Mouse (Mus musculus): ENCODE measurements around the gene Scnn1a.

The Scnn1a gene

DNA sequence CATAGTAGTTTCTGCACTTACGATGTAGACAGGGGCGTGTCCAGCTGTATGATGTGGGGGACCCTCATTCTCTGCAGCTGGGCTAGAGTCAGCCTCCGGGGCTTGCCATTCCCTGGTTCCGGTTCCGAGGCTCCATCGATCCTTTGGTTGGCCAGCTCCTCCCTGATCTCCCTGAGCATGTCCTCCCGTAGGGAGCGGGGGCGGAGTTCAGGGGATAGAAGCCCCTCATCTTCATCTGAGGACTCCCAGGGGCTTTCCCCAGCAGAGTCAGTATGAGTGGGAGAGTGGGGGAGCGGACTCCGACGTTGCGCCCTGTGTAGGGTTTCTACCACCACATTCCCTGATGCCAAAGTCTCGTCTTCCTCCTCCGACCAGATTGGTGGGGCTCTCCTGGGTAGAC is 42.6 kb downstream of the Scnn1a start:
- DNase-seq (ENCODE audit: low spot score) = no peak

DNA sequence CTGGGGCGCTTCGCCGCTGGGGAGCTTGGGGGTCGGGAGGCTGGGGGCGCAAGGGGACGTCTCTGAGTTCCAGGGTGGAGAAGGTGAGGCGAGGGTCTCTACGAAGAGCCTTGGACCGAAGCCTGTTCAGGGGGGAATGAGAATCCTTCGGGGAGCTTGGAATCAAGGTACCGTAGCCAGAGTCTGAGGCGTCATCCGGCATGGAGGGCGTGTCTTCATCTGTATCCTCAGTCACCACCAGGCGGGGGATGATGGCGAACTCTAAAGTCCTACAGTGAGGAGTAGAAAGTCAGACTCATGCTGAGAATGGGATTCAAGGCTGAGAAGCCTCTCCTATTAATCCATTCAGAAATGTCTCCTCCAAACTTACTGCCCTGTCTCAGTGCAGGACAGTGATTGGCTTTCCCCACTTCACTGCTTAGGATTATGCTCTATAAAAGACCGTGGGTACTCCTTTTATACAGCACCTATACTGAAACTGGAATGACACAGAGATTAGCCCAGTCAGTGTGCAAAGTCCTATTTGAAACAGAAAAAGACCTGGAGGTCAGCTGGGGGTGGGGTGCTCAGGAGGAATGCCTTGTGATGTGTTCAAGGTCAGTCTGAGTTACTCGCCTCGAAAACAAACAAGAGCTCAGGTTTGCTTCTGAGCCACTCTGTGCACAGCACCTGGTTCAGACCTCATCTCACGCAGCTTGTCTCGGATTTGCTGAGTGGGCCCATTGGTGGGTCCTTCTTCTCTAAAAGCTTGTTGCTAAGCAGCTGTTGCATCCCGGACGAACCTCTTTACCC is 43.2 kb downstream of the Scnn1a start:
- peak; percentile 29 for DNase-seq (ENCODE audit: low spot score)

DNA sequence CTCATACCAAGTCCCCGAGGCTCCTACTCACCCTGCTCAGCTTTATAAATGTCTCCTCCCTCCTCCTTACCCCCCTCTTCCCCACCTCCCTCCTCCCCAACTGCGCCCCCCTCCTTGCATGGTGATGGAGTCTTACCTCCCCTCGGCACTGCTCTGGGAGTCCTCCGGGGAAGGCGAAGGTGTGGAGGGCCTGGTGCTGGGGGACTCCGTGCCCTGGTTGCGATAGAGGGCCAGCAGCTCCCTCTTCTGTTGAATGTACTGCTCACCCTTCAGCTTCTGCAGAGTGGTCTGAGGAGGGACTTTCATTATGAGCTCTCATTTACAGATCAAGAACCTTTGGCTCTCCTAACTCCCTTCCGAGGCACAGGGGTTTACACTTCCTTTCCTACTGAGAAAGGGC is 44.0 kb downstream of the Scnn1a start:
- DNase-seq (ENCODE audit: low spot score) = no peak

DNA sequence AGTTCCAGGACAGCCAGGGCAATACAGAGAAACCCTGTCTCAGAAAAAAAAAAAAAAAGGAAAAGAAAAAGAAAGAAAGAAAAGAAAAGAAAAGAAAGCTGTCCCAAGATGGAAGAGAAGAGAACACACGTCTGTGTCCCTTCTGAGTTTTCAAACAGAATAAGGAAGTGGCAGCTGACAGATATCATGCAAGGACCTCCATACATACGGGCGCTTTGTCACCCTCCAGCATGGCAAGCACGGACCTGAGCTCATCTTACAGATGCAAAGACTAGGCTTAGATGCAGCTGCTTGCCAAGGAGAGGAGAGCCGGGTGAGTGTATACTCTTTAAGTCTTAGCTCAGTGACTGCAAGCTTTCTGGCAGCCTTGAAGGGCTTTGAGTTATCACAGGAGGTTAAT is 45.1 kb downstream of the Scnn1a start:
- DNase-seq (ENCODE audit: low spot score) = no peak

DNA sequence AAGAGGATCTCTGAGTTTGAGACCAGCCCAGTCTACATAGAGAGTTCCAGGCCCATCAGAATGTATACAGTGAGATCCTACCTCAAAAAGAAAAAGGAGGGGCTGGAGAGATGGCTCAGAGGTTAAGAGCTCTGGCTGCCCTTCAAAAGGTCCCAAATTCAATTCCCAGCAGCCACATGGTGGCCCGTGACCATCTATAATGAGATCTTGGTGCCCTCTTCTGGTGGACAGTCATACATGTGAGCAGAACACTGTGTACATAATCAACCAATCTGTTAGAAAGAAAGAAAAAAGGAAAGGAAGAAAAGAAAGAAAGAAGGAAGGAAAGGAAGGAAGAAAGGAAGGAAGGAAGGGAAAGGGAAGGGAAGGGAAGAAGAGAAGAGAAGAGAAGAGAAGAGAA is 45.7 kb downstream of the Scnn1a start:
- DNase-seq (ENCODE audit: low spot score) = peak; percentile 57

DNA sequence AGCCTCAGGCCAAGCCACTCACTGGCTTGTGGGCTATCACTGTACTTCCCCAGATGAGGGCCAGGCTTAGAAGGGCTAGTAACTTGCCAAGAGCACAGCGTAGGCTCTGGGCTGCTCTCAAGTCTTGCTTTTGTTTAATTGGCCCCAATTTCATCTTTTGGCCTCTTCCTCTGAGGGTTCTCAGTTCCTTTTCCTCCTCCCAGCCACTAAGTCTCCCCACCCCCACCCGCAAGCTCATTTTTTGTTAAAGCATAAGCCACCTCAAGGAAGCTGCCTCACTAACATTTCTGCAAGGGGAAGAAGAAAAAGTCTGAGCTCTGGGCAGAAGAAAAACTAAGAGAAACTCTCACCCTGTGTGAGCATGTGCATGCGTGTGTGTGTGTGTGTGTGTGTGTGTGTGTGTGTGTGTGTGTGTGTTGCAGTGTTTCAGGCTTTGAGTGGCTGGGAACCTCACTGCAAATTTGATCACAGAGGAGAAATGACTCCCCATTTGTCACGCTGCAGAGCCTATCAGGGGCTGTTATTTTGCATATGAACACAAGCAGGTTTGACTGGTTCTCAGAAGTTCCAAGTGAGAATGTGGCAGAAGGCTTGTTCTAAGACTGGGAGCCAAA is 47.4 kb downstream of the Scnn1a start:
- no peak for DNase-seq (ENCODE audit: low spot score)

DNA sequence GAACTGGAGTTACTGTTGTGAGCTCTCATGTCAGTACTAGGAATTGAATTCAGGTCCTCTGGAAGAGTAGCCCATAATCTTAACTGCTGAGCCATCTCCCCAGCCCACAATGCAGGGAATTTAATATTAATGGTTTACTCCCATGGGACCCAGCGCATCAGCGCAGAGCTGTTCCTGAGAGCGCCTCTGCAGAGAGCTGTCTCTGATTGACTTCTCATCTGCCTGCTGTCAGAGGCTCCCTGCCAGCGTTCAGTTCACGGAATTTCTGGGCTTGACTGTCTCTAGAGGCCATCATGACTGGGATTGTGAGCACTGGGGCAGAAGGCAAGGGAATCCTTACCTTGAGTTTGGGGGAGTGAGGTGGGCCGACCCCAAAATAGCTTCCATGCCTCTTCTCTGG is 56.6 kb downstream of the Scnn1a start:
- DNase-seq (ENCODE audit: low spot score) = peak; percentile 91

DNA sequence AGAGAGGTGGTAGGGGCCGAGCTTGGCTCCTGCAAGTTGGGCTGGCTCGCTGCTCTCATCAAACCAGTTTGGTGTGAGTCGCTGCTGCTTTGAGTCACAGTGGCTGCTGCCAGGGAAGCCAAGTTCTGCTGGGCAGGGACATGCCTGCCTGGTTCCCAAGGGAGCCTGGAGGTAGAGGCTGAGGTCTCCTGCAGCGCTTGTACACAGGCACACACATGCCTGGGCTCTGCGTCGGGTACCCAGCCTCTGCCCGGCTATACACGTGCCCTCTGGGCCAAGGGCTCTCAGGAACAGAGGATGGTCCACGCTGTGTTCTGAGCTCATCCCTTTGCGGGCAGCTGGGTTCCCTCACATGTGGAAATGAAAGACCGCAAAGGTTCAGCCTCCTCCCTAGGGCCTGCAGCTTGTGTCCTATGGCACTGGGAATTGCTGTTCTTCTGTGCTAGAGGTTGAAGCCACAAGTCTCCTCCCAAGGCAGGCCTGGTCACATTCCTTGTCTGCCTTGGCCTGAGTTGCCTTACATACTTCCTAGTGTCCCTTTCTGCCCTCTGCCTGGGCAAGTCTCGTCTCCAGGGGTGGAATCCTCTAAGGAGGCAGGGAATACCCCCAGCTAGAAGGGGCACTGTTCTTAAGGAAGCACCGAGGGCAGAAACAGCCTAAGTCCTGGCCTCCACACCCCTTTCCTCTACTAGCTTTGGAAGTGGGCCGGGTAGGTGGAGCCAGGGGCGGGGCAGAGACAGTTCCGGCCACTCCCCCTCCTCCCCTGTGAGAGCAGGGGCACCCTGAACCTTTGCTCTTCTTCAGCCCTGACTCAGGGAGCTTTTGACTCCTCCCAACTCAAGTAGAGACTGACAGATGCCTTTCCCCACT is 57.4 kb downstream of the Scnn1a start:
- DNase-seq (ENCODE audit: low spot score) = peak; percentile 99

DNA sequence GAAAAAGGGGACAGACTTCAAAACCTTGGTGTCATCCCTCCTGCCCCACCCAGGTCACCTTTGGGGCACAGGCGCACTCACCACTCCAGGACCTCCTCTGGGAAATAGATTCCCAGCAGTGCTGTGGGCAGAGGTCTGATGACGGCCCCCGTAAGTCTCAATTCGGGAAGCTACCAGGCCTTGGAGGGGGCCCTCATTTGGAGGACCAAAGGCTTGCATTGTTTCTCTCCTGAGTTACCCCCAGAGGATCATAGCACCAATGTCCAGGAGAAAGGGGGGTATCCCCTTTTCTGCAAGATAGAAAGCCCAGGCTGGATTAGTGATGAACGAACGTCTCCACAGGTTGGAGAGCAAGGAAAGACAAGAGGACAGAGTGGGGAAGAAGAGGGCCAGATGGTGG is 58.2 kb downstream of the Scnn1a start:
- DNase-seq (ENCODE audit: low spot score) = no peak

DNA sequence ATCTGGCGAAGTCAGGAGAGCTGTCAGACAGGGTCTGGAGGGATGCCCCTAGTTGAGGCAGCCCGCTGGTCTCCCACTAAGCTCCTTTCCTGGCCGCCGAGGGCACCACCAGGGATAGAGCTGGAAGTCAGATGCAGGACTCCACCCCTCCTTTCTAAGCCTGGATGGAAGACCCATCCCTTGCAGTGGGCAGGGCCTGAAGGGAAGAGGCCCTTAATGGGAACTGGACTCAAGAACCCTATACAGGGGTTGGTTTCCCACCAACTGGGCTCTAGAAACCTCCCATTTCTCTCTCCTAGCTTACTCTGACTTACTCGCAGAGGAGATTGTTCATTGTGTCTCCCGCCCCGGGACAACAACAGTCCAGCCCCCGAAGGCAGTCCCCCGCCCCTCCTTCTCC is 59.3 kb downstream of the Scnn1a start:
- no peak for DNase-seq (ENCODE audit: low spot score)

DNA sequence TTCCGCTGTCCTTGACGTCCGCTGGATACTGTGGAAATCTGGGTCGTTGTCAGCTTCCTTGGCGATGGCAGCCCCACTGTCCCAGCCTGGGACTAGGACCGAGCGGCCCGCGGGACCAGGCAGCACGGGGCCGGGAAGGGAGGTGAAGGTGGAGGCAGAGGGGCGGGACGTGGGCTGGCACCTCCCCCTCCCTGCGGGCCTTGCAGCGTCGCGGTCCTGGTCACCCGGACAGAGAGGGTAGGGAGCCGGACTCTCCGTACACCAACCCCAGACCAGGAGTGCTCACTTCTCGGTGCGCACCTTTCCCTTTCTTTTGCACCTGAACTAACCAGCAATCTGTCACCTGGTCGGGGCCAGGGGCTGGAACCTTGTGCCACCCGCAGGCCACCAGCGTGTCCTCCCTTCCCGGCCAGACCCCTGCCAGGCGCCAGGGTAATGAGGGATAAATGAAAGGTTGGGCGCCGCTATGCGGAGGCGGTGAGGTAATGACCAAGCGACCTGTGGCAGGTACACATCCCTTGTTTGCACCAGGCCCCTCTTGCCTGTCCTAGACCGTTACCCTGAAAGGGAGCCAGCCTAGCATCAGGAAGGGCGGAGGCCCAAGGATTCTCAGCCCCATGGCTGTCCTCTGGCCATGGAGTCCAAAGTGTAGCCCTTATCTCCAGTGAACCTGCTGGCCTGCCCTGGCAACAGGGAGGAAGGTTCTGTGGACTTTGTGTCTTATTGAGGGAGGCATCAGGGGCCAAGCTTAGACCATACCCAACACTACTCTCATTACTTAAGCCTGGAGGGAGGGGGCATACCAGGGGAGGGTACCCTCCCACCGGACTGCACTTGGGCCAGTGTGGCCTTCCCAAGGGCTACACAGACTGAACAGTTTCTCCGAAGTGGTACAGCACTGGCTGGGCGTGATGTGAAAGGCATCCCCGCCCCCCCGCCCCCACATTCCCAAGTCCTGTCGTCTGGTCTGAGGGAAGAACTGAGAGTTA is 60.2 kb downstream of the Scnn1a start, which contains the start of gene Plekhg6:
Gene Plekhg6, minus strand, starts transcription at position 422 of the 989 bp plus-strand sequence.
- DNase-seq (ENCODE audit: low spot score) = no peak

DNA sequence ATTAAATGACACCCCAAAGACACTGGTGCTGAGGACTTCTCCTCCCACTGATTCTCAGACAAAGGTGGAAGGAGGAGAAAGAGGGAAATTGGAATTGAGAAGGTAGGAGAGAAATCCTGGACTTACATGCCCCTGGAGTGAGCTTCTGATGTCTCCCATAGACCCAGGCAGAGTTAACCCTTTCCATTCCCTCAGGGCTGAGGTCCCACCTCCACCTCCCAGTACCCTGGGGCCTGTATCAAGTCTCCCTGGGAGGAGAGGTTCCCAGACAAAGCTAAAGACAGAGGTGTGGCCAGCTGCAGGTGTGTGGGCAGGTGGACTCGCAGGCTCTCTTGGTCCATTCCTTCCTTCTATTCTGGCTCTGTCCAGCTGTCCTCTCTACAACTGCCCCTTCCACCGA is 61.6 kb downstream of the Scnn1a start:
- DNase-seq (ENCODE audit: low spot score) = no peak

DNA sequence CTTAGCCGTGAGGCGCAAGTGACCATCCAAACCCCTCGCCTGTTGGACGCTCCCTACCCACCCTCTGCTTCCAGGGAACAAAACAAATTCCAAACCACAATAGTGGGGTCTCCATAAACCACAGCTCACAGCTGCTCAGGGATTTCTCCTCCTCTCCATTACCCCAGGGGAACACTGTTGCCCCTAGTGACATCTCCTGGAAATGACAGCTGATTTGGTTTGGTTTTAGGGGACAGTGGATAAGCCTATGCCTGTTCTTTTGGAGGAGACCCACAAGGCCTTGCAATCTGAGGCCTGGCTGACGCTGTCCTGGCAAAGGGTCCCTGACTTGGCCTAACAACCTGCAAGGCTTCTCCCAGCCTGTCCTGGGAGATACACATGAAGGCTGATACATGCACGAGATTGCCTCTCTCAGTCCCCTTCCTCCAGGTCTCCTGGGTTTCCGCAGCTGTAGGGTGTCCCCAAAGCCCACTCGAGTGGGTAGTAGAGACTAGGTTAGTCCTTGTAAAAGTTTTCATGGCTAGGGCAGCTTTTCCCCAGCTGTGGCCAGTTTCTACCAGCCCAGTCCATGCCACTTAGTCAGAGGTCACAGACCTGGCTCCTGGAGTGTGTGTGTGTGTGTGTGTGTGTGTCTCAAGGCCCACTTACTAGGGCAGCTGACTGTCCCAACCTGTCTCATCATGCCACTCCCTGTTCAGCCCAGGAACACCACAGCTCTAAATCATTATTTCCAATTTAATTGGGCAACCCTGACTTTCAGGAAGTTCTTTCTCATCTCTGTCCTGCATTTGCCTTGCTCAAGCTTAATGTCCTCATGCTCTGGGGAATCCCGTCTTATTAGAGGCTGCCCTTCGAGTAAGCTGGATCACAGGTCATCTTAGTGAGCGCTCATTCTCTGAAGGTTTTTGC is 64.9 kb downstream of the Scnn1a start:
- peak; percentile 66 for DNase-seq (ENCODE audit: low spot score)

DNA sequence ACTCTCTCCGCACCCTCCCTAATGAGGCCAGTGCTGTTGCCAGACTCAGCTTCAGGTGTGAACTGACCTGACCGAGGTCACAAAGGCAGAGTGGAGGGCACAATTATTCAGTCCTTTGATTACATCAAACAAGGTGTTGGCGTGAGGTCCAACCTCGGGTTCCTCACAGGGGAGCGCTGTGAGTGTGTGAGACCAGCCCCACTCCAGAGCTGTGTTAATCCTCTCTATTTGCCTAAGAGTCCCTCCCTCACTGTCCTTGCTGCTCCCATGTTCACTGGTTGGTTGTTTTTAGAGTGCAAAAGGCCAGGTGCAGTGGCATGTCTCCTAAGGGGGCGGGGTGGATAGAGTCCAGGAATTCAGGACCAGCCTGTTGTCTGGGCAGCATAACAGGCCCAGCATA is 65.6 kb downstream of the Scnn1a start:
- DNase-seq (ENCODE audit: low spot score) = no peak

DNA sequence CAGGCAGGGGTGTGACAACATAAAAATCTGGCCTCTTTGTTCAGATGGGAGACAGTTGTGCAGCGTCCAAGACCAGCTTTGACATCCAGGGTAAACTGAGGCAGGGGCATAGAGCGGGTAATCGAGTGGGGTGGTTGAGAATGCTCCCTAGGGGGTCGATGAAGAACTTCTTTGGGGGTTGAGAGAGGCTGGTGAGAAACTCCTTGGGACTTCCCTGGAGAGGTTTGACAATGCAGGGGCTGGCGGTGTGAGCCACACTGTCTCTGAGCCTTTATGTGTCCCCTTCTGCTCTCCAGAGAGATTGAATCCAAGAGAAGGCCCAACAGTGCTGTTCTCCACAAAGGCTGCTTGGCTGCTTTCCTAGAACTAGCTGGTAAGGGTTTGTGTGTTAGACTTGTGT is 69.4 kb downstream of the Scnn1a start:
- no peak for DNase-seq (ENCODE audit: low spot score)
